Mouse (Mus musculus) adrenal gland, adult 18-20 months (tissue): ENCODE measurements around the gene Ucp1. TPM values are rescaled to one million over a fixed set of nuclear protein-coding genes. Genes with fewer than 3 reads are reported as not detected.
"Not testable (repeated sequence)": the region's sequence is repeated elsewhere in the genome, so short reads cannot be mapped to it uniquely, and the experiment has no call there.

Source experiments
- DNase-seq, 2 experiments: peaks; one replicate each; pipeline ENCODE4 v3.0.0; 2021 to 2022; ENCODE audit warnings: low spot score in 2 of 2
- long read RNA-seq, 2 experiments: library from polyadenylated mRNA; stranded (forward); transcript quantifications; one replicate each; pipeline ENCODE4 v2.0.0; 2021
- total RNA-seq, 2 experiments: library from RNA; stranded (reverse); gene quantifications; 1 replicate in 1 of 2; 2 replicates in 1 of 2; pipeline ENCODE4 v1.2.3; 2021

The Ucp1 gene
- total RNA-seq, result 1,000 to 10,000 TPM in 1 of 2 experiments, 100 to 1,000 TPM in 1; 986 to 1,893 TPM
- long read RNA-seq, experiment 1, transcript Ucp1-201 (6 exons, 1,636 nt), result major isoform, 603 of 622 reads
- long read RNA-seq, experiment 1, partial matches to known transcripts, result 13 of 622 reads
- long read RNA-seq, experiment 1, other reads (novel, unspliced or antisense), result 6 of 622 reads
- long read RNA-seq, experiment 2, transcript Ucp1-201 (6 exons, 1,636 nt), result major isoform, 2,237 of 2,384 reads
- long read RNA-seq, experiment 2, partial matches to known transcripts, result 136 of 2,384 reads
- long read RNA-seq, experiment 2, other reads (novel, unspliced or antisense), result 11 of 2,384 reads

DNA sequence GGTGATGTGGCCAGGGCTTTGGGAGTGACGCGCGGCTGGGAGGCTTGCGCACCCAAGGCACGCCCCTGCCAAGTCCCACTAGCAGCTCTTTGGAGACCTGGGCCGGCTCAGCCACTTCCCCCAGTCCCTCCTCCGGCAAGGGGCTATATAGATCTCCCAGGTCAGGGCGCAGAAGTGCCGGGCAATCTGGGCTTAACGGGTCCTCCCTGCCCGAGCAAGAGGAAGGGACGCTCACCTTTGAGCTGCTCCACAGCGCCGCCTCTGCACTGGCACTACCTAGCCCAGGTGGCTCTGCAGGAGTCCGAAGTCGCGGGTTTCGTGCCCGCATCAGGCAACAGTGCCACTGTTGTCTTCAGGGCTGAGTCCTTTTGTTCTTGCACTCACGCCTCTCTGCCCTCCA lies at the start of gene Ucp1:
Gene Ucp1 (plus strand): TSS at position 177 of the 400 bp plus-strand sequence.
- DNase-seq, result no peak

DNA sequence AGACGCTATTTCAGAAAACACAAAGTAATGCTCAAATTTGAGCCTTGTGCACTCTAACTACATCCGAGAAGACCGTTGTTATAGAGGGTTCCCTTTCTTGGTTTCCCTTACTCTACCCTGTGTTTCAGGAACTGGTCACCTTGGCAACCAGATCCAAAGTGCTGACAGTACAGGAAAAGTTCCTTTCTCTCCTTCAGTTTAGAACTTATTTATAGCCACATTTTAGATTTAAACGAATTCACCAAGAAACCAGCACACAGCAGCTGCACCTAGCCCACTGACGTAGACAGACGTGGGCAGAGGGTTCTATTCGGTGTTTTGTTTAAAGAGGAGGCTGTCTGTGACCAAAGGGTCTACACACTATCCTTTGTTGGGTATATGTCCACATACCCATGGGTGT lies 46.0 kb upstream of the Ucp1 start:
- no peak for DNase-seq

DNA sequence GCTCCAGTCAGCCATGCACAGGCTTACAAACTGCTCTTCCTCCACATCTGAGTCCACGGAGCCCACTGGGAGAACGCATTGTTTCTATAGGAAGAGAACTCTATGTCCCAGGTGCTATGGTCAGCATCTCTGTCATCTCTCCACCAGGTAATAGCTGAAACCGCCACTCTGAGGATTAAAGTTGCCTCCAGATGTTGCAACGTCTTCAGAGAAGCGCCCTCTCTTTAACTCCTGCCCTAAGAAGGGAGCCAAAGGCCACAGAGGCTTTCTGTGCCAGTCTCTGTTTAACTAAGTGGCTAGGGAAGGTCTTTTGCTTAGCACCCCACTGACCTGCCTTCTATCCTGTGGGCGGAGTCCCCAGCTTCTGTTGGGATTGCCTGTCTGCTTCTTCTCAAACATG lies 39.3 kb upstream of the Ucp1 start:
- DNase-seq, result no peak

DNA sequence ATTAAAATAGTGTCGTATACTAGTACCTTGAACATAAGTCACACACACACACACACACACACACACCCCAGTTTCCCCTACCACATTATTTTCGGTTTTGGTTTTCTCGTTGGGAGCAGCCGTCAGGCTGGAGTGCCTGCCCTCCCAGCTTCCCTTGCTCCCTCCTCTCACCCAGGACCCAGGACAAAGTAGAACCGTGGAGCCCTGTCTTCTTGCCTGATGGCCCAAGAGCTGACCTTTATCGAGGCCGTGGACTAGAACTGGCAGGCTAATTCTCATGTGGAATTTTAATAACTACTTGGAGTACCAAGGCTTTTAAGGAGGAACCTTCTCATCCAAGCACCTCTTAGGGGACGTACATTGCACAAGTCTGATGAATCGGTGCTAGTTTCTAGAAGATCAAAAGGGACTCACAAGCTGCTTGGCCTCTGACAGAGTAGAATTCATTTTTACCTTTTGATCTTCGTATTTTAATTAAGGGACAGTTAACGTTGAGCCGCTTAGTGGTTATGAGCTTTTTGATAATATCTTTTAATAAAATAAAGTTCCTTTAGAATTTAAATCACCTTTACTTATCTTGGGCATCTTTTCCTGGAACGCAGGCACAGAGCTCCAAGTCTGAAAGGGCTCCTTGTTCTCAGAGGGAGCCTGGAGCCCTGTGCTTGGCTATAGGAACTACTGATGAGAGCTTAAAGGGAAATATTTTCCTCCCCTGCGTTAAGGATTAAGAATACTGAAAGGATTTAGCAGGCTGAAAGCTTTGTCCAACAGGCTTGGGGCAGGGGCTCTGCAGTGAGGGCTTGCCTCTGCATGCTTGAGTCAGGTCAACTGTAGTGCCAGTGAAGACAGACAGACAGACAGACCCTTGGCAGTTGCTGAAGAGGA lies 38.5 kb upstream of the Ucp1 start:
- no peak for DNase-seq

DNA sequence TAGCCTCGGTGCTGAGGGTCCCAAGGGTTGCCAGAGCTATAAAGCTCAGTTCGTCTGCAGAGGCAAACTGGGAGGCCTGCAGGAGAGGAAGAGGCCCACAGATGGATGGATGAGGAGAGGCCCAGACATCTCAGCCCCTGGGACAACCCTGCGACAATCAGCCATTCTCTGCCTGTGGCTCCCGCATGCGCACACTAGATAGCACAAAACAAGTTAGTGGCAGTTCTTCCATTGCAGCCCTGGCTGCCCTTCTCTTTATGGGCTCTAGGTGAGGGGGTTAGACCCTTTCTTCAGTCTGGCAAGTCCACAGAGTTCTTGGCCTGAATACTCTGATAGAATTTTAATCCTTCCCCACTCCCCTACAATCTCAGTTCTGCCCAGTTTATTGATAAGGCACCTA lies 37.4 kb upstream of the Ucp1 start:
- no peak for DNase-seq

DNA sequence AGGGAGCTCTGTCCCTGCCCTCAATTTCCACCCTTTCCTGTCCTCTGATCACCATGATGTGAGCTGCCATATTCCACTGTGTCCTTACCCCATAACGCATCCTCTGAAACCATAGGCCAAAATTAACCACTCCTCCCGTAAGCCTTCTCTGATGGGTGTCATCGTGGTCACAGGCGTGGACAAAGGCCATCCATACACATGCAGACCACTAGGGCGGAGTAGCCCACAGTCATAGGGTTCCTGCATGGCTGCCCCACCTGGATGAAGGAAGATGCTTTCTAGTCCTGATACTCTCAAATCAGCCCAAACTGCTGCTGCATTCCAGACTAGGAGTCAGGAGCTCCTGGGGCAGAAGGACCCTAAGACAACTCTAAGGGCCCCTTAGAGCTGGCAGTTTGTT lies 32.5 kb upstream of the Ucp1 start:
- no peak for DNase-seq

DNA sequence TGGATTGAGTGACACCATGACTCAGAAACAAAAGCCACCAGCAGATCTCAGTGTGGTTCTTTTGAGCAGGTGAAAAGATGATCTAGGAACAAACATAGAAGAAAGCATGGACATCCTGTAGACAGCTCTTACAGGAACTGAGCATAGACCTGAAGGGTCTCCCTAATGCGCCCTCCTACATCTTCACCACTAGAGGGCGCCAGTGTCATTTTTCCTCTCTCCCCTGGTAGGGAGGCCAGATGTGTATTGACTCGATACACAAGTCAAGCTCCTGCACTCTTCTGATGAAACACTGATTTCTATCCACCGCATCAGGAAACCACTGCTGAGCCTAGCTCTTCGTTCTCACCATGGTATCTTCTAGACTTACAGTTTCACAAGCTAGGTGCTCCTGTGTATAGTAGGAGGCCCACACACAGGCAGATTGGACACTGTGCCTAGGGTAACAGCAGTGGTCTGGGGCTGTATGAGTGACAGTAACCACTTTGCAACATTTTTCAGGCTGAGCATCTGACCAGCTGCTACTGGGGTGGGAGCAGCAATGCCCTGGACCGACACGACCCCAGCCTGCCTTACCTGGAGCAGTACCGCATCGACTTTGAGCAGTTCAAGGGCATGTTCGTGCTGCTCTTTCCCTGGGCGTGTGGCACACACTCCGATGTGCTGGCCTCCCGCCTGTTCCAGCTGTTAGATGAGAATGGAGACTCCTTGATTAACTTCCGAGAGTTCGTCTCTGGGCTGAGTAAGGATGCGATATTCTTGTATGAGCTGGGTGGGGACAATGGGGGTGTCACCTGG lies 29.5 kb upstream of the Ucp1 start:
- peak; percentile 46 to 56 for DNase-seq

DNA sequence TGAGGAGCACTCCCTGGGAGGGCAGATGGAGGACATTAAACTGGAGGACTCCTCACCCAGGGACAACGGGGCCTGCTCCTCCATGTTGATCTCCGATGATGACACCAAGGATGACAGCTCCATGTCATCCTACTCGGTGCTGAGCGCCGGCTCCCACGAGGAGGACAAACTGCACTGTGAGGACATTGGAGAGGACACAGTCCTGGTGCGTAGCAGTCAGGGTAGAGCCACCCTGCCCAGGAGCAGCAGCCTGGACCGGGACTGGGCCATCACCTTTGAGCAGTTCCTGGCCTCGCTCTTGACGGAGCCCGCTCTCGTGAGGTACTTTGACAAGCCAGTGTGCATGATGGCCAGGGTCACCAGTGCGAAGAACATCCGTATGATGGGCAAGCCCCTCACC lies 19.0 kb upstream of the Ucp1 start:
- DNase-seq, result no peak

DNA sequence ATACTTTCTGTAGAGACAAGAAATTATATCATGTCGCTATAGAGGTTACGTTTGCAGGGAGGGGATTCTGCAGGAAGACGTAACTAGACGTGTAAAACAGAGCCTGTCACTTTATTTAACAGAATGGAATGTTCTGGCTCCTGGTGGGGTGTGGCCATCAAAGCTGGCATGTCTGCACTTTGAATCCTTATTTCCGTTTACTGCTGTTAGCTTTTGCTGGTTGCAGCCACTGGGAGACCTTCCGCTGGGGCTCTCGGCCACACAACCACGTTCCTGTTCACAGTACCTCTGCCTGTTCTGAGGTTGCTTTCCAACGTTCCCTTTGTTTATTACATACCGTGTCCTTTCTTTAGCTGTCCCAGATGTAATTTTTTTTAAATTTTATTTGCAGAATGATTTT lies 17.7 kb upstream of the Ucp1 start:
- no peak for DNase-seq

DNA sequence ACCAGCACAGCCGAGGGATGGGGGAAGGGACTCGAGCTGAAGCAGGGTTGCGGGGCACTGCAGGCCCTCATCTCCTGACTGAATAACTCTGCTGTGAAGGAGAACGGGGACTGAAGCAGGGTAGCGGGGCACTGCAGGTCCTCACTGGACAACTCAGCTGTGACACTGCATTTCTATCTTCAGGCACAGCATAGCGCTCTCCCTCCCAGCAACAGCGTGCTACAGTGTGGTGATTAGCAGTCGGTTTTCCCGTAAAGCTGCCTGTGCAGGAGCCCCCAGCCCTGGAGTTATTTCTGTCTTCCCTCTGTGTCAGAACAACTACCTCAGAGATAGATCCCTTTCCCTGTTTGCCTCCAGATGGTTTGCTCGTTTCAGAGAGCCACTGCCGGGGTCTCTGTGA lies 15.7 kb upstream of the Ucp1 start:
- DNase-seq, result no peak

DNA sequence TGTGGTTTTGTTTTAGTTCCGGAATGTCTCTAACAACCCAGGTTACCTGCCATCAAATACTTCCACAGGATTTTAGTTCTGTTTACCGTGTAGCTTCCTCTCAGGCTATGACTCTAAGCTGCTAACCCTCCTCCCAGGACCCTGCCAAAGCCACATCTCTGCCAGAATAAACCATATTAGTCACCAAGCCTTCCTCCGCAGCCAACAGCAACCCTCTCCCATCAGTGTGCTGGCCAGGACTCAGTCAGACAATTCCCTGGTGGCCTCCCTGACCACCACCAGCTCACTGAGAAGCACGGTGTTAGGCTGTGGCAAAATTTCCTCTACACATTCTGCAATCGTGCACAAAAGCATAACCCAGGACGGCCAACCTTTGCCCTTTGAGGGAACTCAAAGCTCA lies 11.7 kb upstream of the Ucp1 start:
- DNase-seq, result no peak

DNA sequence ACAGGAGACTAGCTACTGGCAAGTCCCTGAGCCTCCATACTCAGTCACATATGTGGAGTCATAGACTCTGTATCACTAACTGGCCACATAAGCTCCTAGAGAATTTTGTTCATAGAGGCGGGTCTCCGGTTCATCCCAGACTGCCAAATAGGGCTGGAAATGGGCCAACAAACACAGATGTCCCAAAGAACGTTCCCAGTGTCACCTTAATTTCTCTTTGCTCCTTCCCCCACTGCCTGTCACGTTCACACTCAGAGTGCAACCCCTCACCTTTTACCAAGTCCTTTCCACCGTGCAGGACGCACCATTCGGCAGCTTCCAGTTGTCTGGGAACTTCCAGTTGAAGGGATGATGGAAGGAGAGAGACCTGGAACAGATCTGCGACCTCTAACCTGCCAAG lies 4.8 kb upstream of the Ucp1 start:
- no peak for DNase-seq

DNA sequence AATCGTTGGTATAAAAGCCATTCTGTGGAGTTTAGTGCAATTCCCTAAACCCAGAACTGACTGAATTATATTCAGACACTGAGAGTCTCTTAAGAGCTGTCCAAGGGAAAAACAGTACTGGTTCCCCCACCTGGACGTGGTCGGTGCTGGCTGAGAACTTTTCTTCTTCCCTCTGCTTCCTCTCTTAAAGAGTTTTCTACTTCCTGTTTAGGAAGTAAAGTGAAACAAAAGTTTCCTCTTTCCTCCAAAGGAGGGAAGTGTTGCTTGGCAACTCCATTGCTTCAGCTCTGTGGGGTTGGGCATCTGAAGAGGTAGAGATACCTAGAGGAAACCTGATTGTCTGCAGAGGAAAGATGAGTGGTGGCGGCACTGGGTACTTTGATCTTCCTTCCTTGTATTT lies 7.2 kb downstream of the Ucp1 start:
- DNase-seq, result no peak

DNA sequence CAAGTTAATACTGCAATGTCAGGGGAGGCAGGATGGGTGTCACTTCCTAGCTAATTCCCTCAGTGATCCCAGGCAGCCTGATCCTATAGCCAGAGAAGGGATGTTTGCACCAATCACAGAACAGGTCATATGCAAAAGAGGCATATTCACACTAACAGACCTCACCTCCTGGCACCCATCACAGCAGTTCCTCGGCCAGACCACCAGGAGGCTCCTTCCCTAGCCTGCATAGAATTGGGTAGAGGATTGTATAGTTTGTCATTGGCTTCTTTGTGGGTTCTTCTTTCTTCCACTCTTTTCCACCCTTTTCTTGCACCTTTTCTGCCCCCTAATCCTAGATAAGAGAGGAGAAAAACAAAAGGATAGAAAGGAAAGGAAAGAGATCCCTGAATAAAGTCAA lies 10.0 kb downstream of the Ucp1 start:
- peak in 1 of 2 experiments; percentile 10 for DNase-seq

DNA sequence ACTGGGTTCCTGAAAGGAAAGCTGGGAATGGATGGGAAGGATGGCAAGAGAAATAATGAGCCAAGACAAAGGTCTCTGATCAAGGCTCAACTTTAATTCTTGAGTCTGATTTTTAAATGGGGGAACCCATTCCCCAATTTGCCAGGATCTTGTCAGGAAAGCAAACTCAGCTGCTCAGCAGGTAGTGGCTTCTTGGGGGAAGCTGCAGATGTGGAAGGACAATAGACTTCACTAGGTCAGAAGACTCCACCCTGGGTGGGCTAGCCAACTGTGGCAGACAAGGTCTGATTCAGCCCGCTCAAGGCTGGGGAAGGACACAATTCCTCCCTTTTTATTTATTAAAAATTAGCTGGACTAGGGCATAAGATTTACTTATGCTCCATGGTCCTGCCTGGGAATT lies 14.8 kb downstream of the Ucp1 start:
- DNase-seq, result no peak

DNA sequence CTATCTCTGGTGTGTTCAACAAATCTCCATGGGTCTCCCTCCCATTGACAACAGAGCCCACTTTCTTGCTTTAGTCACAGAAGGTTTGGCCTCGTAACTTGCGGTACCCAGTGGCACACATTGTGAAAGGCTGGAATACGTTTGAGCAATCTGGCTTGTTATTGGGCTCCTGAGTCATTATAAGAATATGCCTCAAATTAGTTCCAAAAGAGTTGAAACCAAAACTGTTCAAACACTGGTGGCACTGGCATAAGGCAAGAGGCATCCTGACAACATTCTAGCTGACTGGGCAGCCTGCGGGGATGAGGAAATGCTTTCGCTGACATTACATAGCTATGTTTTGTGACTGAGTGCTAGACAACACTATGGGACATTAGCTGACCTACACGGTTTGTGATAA lies 19.7 kb downstream of the Ucp1 start:
- no peak for DNase-seq

DNA sequence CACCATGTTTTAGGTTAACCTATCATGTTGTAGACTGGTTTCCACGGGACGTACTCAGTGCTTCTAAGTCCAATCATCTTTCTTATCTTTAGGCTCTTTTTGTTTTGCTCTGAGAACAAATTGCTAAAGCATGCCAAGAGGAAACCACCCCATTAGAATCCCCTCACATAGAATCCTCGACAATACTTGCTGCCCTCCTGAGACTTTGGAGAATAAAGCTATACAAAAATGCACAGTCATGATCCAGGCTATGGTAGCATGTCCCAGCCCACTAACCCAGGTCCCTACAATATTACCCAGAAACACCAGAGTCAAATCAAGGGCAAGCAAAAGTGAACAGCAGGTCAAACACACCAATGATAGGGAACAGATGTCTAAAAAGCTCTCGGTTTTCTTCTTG lies 24.9 kb downstream of the Ucp1 start:
- not testable (repeated sequence) for DNase-seq

DNA sequence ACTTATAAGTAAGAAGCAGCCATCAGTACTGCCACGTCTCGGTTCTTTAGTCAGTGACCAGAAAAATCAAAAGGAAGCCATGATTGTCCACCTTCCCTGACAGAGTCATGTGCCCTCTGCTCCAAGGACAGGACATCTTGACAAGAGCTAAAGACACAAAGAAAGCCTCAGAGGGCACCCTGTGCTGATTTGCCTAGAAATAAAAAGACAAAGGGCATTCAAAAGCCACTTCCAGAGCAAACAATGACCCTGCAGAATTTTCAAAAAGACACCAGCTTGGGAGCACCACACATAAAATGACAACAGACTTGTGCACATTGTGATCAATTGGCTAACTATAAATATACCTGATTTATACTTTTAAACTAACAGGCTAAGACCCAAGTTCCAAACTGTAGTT lies 25.5 kb downstream of the Ucp1 start:
- DNase-seq, result no peak

DNA sequence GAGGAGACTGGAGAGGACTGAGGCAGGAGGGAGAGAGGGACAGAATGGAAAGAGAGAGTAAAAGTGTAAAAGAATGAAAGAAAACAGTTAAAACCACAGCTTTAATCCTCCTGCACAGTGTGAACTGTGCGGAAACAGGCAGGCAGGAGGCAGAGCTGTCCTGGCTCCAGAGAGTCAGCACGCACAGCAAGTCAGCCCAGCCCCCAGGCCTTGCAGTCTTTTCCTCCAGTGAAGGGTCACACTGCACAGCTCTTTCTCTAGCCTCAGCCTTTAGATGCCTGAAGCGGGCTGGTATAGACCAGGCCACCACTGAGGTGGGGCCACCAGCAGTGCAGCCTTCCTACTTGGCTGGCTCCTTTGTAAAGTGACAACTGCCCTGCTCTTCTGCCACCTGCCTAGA lies 30.4 kb downstream of the Ucp1 start:
- no peak for DNase-seq

DNA sequence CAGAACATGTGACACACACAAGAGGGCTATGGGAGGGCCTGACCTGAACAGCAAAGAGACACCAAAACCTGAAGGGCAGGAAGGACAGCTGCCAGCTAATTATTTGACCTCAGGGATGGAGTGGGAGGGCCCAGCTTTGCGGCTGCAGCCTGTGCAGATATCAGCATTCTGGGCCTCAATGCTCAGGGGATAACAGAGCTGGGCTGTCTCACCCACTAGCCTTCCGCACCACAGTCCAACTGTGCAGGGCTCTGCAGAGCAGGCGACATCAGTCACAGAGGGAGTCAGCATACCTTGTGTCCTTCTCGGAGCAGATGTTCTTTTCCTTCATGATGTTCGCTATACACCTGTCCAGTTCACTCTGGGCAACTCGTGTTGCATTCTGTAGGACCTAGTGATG lies 32.2 kb downstream of the Ucp1 start:
- no peak for DNase-seq

DNA sequence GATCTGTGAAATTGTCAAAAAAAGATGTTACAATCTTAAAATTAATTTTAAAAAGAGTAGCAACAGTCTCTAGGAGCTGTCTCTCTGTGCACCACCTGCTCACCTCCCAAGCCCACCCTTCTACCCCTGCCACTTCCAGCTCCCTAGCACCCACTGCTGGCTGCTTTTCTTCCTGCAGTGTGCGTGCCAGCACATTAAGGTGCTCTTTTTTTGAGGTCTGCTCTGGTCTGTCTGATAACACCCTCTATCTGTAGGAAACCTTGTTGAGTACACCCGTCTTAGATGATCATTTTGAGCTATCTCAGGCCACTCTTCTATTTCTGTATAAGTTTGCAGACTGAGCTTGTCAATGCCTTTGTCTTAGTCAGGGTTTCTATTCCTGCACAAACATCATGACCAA lies 32.9 kb downstream of the Ucp1 start:
- DNase-seq, result no peak

DNA sequence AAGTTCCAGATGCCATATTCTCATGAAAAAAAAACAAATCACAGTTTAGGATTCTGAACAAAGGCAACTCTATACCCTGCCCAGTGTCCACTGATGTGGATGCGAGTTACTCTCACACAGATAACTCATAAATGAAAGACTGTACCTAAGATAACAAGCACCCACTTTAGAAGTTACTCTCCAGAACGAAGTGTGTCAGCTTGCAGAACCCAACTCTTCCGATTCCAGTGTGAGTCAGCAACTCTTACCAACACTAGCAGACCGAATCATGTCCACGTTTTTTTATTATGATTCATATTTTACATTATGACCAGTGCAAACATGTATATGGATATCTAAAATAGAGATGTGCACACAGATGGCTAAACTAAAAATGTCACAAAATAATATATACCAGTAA lies 37.7 kb downstream of the Ucp1 start:
- no peak for DNase-seq
